Mouse (Mus musculus) layer of hippocampus, adult 9-10 months (tissue): ENCODE results near the gene Zfp212.
"Not testable (repeated sequence)": the region's sequence is repeated elsewhere in the genome, so short reads cannot be mapped to it uniquely, and the experiment has no call there.

Experiments
- DNase-seq: peaks from one replicate; pipeline ENCODE4 v3.0.0; 2022; ENCODE audit warnings: low spot score

The Zfp212 gene

DNA sequence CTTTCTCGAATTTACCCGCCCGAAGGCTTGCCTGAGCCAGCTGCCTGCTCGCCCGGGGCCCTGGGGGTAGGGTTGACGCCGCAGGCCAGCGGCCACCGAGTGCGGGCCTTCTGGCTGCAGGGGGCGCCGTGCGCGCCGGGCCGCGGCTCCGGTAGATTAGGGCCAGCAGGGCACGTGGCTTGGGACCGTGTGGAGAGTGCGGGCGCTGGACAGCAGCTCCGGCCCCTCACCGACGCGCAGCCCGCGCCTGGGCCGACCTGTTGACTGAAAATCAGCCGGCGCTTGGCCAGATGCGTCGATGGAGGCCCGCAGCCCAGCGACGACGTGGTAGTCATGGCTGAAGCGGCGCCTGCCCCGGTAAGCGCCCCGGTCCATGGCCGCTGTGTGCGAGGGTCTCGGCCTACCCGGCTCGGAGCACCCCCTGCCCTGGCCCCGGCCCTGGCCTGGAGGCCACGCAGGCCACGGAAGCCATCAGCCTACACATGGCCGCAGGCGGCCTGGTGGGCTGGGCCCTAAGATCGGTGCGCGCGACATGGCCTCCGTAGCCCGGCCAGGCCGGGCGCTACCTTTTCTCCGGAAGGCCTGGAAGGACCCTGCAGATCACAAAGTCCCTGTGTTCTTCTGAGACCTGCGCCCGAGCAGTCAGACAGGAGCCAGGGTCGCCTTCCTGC is 22.9 kb downstream of the Zfp212 start:
- no peak for DNase-seq

DNA sequence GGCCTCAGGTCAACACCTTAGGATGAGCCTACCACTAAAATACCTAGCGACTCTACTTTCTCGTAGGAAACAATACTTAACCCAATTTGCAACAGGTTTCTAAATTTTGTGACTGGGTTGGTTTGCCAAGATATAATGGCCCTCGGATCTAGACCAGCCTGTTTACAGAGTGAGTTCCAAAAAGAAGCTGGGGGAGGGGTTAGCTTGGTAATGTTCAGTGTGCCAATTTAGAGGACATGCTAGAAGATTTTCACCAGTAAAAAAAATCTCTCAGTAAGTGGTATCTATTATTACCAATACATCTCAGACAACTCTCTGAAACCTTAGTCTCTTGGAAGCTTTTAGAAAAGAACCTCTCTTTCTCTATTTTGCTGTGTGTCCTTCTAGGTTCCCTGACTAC is 23.4 kb downstream of the Zfp212 start:
- no peak for DNase-seq

GRCm38 (mm10) chr6:47947388-47947787 is 27.1 kb downstream of the Zfp212 start:
- DNase-seq: no peak

GRCm38 (mm10) chr6:47953191-47953726 is 33.0 kb downstream of the Zfp212 start, which contains the start of gene Zfp956:
Gene Zfp956, plus strand, starts transcription at chr6:47953390.
- DNase-seq: peak; percentile 85

- DNase-seq: no peak
Observed at GRCm38 (mm10) chr6:47954425-47954824, 34.1 kb downstream of the Zfp212 start.

DNA sequence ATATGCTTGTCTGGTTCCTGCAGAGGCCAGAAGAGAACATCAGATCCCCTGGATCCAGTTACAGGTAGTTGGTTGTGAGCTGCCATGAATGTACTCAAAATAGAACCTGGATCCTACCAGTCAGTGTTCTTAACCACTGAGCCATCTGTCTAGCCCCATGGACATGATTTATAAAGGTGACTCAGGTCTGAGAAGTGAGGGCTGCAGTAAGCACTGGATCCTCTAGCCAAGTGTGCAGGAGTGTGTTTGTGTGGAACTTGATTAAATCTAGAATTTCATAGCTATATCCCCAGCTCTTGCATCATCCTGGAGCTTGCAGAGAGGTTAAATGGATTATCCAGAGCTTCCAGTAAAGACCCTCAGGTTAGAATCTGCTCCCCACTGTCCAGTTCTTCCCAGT is 37.5 kb downstream of the Zfp212 start:
- no peak for DNase-seq

DNA sequence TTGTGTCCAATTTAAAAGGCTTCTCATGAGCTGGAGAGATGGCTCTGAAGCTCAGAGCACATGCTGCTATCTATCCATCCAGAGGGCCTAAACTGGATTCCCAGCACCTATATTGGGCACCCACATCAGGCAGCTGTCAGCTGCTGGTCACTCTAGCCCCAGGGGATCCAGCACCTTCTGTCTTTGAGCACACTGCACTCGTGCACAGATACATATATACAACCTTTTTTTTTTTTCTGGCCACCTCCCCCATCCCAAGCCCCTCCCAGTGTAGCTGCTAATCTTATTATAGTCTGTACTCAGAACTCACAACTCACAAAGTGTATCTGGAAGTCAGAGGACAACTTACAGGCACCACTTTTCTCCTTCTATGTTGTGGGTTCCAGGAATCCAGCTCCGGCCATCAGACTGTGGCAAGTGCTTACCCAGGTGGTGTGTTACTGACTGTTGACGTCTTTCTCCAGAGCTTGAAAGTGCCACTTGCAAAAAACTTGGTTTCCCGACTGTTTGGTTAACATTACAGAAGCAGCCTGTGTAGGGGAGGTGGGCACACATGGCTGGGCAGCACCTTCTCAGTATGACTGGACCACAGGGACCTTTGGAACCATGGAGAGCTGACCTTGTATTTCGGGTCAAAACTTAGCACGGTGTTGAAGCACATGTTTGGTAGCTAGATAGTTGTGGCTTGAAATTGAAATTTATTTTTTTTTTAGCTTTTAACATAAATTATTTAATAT is 40.6 kb downstream of the Zfp212 start:
- no peak for DNase-seq

GRCm38 (mm10) chr6:47963051-47963450 is 42.8 kb downstream of the Zfp212 start:
- no peak for DNase-seq

DNA sequence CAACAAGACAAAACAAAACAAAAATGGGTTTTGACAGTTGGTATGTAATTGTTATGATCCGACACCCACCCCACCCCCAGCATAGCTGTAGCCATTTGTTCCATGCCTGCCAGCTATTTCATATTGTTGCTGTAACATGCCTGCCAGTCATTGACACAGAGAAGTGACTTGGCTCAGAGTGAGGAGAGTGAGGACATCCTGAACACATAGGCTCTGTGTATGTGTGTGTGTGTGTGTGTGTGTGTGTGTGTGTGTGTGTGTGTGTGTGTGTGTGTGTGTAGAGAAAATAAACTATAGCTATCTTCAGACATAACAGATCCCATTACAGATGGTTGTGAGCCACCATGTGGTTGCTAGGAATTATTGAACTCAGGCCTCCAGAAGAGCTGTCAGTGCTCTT is 47.9 kb downstream of the Zfp212 start:
- DNase-seq: not testable (repeated sequence)

DNA sequence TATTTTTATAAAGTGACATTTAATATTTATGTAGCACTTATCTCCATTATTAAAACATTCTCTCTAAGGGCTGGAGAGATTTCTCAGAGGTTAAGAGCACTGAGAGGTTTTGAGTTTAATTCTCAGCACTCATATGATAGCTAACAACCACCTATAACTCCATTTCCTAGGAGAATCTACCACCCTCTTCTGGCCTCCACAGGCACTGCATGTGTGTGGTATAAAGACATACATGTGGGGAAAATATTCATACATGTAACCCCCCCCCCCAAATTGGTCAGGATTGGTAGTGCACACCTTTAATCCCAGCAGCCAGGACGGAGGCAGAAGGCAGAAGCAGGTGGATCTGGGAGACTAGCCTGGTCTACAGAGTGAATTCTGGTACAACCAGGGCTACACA is 54.3 kb downstream of the Zfp212 start:
- DNase-seq: no peak

DNA sequence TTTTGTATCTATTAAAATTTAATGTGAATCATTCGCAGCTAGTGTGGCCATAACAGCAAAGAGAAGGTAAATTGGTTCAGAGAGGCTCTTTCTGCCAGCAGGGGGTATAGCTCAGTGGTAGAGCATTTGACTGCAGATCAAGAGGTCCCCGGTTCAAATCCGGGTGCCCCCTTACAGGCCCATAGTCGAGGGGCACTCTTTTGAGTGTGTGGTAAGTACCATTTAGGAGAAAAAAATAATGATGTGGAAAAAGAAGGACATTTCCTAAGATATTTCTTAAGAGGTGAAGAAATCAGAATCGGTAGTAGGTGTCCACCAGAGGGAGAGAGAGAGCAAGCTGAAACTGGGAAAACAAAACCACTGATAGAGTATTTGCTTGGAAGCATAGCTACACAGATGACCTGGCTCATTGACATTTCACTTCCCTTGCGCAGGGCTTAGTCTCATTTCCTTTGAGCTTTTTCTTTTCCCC is 58.7 kb downstream of the Zfp212 start:
- peak; percentile 71 for DNase-seq
